Mouse (Mus musculus) lung, postnatal 0 days (tissue): ENCODE measurements around the gene Smg5.

Experiments used
- CTCF ChIP-seq: IDR thresholded peaks from 2 replicates; pipeline ENCODE4 v1.5.1; 2016; ENCODE audit warnings: antibody characterized with exemption, mild to moderate bottlenecking
- EP300 ChIP-seq: IDR thresholded peaks from 2 replicates; pipeline ENCODE4 v1.6.1; 2016; ENCODE audit warnings: antibody characterized with exemption, mild to moderate bottlenecking, control low read depth

- TF ChIP-seq CTCF, result no peak
- TF ChIP-seq EP300, result no peak
These were observed 14.7 kb downstream of the Smg5 start for GRCm38 (mm10) chr3:88350732-88351131.
